Mouse (Mus musculus): Measurements from ENCODE around the gene Golgb1. TPM values are rescaled to one million over a fixed set of nuclear protein-coding genes. Genes with fewer than 3 reads are reported as not detected.

The Golgb1 gene
- polyA plus RNA-seq, 1 experiment: 10.8 TPM

DNA sequence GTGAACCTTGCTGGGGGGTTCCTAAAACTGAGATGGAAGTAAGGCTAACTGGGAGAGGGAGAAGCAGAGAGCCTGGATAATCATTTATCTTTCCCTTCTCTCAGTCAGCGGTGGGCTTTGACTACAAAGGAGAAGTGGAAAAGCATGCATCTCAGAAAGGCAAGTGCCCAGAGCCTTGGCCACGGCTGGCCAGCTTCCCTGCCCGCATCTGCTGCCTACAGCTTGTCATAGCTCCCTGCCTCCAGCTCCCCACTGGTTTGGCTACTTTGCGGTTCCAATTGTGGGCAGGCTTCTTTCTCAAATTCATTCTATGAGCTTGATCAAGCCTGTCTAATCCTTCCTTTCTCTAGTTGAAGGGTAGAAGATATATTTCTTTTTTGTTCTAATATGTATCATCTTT, 76.1 kb downstream of the Golgb1 start:
- TF ChIP-seq GATA1 (IDR thresholded peaks at IDR 0.05; ENCODE audit: low read length): no peak

GRCm38 (mm10) chr16:36955106-36955505, 80.2 kb downstream of the Golgb1 start:
- no peak for TF ChIP-seq GATA1 (IDR thresholded peaks at IDR 0.05; ENCODE audit: low read length)

DNA sequence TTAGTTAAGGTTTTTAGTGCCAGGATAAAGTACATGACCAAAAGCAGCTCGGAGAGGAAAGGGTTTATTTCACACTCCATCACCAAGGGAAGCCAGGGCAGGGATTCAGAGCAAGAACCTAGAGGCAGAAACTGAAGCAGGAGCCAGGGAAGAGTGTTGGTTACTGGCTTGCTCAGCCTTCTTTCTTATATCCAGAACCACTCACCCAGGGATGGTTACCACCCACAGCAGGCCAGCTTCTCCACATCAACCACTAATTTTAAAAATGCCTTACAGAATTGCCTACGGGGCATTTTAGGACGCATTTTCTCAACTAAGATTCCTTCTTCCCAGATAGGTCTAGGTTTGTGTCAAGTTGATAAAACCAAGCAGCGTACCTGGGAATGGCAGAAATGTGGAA, 88.5 kb downstream of the Golgb1 start:
- no peak for TF ChIP-seq GATA1 (IDR thresholded peaks at IDR 0.05; ENCODE audit: low read length)

GRCm38 (mm10) chr16:36979127-36979526, 104.2 kb downstream of the Golgb1 start:
- TF ChIP-seq GATA1 (IDR thresholded peaks at IDR 0.05; ENCODE audit: low read length): no peak

Other genes starting within 250 kb of the Golgb1 start
- gene Cd86, start 209.1 kb upstream of the Golgb1 start, polyA plus RNA-seq (2012): not detected in 2 replicates
- not detected in 2 replicates for gene Ildr1, start 181.2 kb upstream of the Golgb1 start, polyA plus RNA-seq (2012)
- 0.61 and 1.1 TPM in 2 replicates for gene Slc15a2, start 90.2 kb upstream of the Golgb1 start, polyA plus RNA-seq (2012)
- 1.8 and 2.6 TPM in 2 replicates for gene Iqcb1, start 46.8 kb upstream of the Golgb1 start, polyA plus RNA-seq (2012)
- gene Eaf2, start 137 bp upstream of the Golgb1 start, polyA plus RNA-seq (2012): 0.50 and 0.53 TPM in 2 replicates
- 20.5 and 28.9 TPM in 2 replicates for gene Hcls1, start 59.8 kb downstream of the Golgb1 start, polyA plus RNA-seq (2012)
- not detected in 2 replicates for gene Fbxo40, start 115.3 kb downstream of the Golgb1 start, polyA plus RNA-seq (2012)
- gene Polq, start 136.6 kb downstream of the Golgb1 start, polyA plus RNA-seq (2012): 3.1 and 7.8 TPM in 2 replicates

Measured in G1E-ER4 (cell line).